8 mouse cellular contexts compared by ENCODE assay signal in genomic region chrX:36600066-36600465, GRCm38 (mm10). TPM values are rescaled to one million over a fixed set of nuclear protein-coding genes. Genes with fewer than 3 reads are reported as not detected.
DNase-seq lines count a peak whose midpoint lies in the region; ATAC-seq lines count a peak whose summit lies in the region.

No protein-coding gene starts in this region.

- DNase-seq in heart, adult 9 months (ENCODE audit: low spot score in 2 of 2), result peak; percentile 3 to 5
- DNase-seq in heart, postnatal 36 days, result no peak
- peak; percentile 16 for DNase-seq in adipocyte (ENCODE audit: low spot score)
- no peak for DNase-seq in left cerebral cortex, adult 18-20 months (ENCODE audit: low spot score in 2 of 2)
- no peak for DNase-seq in thymus, adult 18-20 months
- DNase-seq in right cerebral cortex, postnatal 25 days, result no peak

- 68% methylated on average over 8 of the region's 8 CpGs for WGBS in forebrain, embryonic 15.5 days
- 82% methylated on average over 8 of the region's 8 CpGs for WGBS in midbrain, embryonic 12.5 days

- no peaks in the 10 kb centered on the region for H3K27me3 ChIP-seq in forebrain, embryonic 15.5 days
- H3K27me3 ChIP-seq in midbrain, embryonic 12.5 days, result no peaks in the 10 kb centered on the region

- H3K4me3 ChIP-seq in forebrain, embryonic 15.5 days, result peak overlapping the region; percentile 69
- peak overlapping the region; percentile 66; the same call in 1 of the 2 replicates for H3K4me3 ChIP-seq in midbrain, embryonic 12.5 days

- intact Hi-C loops in heart, postnatal 36 days (cut with DNase I), result loop anchor here (5.0 kb wide), 1 partner anchor 42 kb away; no protein-coding TSS in a partner anchor

- H3K4me2 ChIP-seq in forebrain, embryonic 15.5 days (replicated peaks), result peak overlapping the region; percentile 54
- peak overlapping the region; percentile 56 for H3K4me2 ChIP-seq in midbrain, embryonic 12.5 days (replicated peaks)

- no peak overlapping the region for H3K9ac ChIP-seq in forebrain, embryonic 15.5 days (replicated peaks)
- H3K9ac ChIP-seq in midbrain, embryonic 12.5 days (replicated peaks), result no peak overlapping the region; the same call in 1 of the 2 replicates

- no peaks in the 10 kb centered on the region for H3K9me3 ChIP-seq in forebrain, embryonic 15.5 days
- H3K9me3 ChIP-seq in midbrain, embryonic 12.5 days, result no peaks in the 10 kb centered on the region

- H3K27ac ChIP-seq in forebrain, embryonic 15.5 days (replicated peaks), result no peak overlapping the region
- H3K27ac ChIP-seq in midbrain, embryonic 12.5 days (replicated peaks), result no peak overlapping the region

- peaks cover 8% of the 10 kb centered on the region for H3K36me3 ChIP-seq in forebrain, embryonic 15.5 days
- H3K36me3 ChIP-seq in midbrain, embryonic 12.5 days, result 0 out of 2 replicates have a peak, but pooled peaks cover 5% of the 10 kb centered on the region

- H3K4me1 ChIP-seq in forebrain, embryonic 15.5 days, result peaks cover 18% of the 10 kb centered on the region
- peaks cover 6% of the 10 kb centered on the region for H3K4me1 ChIP-seq in midbrain, embryonic 12.5 days

- no peak for ATAC-seq in forebrain, embryonic 15.5 days (replicated peaks)
- ATAC-seq in midbrain, embryonic 12.5 days (ENCODE audit: low FRiP score, low read depth), result no peak

RNA-seq across cellular contexts. Expression of gene Pgrmc1, which starts 2.1 kb away (rescaled TPM):
- 10 to 100 TPM; 20.2 to 23.2 TPM for total RNA-seq in heart, postnatal 36 days (2021)
- 475 and 528 TPM in 2 replicates for polyA plus RNA-seq in forebrain, embryonic 15.5 days (2015; fragmentation: Nextera tagmentation; extraction: Ambion mirVana)
- 458 and 475 TPM in 2 replicates for polyA plus RNA-seq in midbrain, embryonic 12.5 days (2016; fragmentation: Nextera tagmentation; extraction: Ambion mirVana)
- total RNA-seq in left cerebral cortex, adult 18-20 months (2021), result 100 to 1,000 TPM; 288 to 323 TPM

RNA-seq across cellular contexts. Expression of gene Akap17b, which starts 45.1 kb away (rescaled TPM):
- 1 to 10 TPM; 2.3 to 2.4 TPM for total RNA-seq in heart, postnatal 36 days (2021)
- 3.7 and 3.9 TPM in 2 replicates for polyA plus RNA-seq in forebrain, embryonic 15.5 days (2015; fragmentation: Nextera tagmentation; extraction: Ambion mirVana)
- polyA plus RNA-seq in midbrain, embryonic 12.5 days (2016; fragmentation: Nextera tagmentation; extraction: Ambion mirVana), result 4.5 and 5.2 TPM in 2 replicates
- 10 to 100 TPM; 13.5 to 13.6 TPM for total RNA-seq in left cerebral cortex, adult 18-20 months (2021)

Comparison
In these comparisons a context has a peak if more than half of its experiments do, and no peak if none do; other contexts are left out.
1. DNase-seq: peak in heart, adult 9 months (2 of 2) and adipocyte (single experiment); none in heart, postnatal 36 days (0 of 2), left cerebral cortex, adult 18-20 months (0 of 2), thymus, adult 18-20 months (0 of 2) and right cerebral cortex, postnatal 25 days (single experiment).
2. RNA of gene Pgrmc1, which starts 2.1 kb away (total RNA-seq): 288 to 323 TPM in left cerebral cortex, adult 18-20 months; 20.2 to 23.2 TPM in heart, postnatal 36 days; every median in the first group is over 10 times any median in the second.
3. RNA of gene Akap17b, which starts 45.1 kb away (total RNA-seq): 13.5 to 13.6 TPM in left cerebral cortex, adult 18-20 months; 2.3 to 2.4 TPM in heart, postnatal 36 days; every median in the first group is over 4 times any median in the second.